Mouse (Mus musculus) forebrain, embryonic 13.5 days (tissue): Measurements from ENCODE around the gene 1700013G24Rik. TPM values are rescaled to one million over a fixed set of nuclear protein-coding genes. Genes with fewer than 3 reads are reported as not detected.

Experiments
- ATAC-seq: fragments of 200-750 bp; cut with Nextera tagmentation; 2 replicates; pipeline ENCODE4 v1.8.0; 2017
- H3K27ac ChIP-seq: fragments of 300-500 bp; sonication (generic); 2 replicates; pipeline ENCODE4 v1.5.1; 2015; ENCODE audit warnings: inconsistent platforms, mild to moderate bottlenecking, moderate library complexity
- H3K27me3 ChIP-seq: fragments of 300-500 bp; sonication (generic); 2 replicates; pipeline ENCODE4 v1.6.1; 2015; ENCODE audit warnings: mild to moderate bottlenecking, inconsistent platforms
- H3K36me3 ChIP-seq: fragments of 300-500 bp; sonication (generic); 2 replicates; pipeline ENCODE4 v1.6.1; 2015; ENCODE audit warnings: mild to moderate bottlenecking, inconsistent platforms; ENCODE audit not compliant: poor library complexity, severe bottlenecking
- H3K4me1 ChIP-seq: fragments of 300-500 bp; sonication (generic); 2 replicates; pipeline ENCODE4 v1.6.1; 2015; ENCODE audit warnings: inconsistent platforms
- H3K4me2 ChIP-seq: fragments of 300-500 bp; sonication (generic); 2 replicates; pipeline ENCODE4 v1.6.1; 2015; ENCODE audit warnings: inconsistent platforms, mild to moderate bottlenecking, moderate library complexity
- H3K4me3 ChIP-seq: fragments of 300-500 bp; sonication (generic); 2 replicates; pipeline ENCODE4 v1.5.1; 2015; ENCODE audit warnings: mild to moderate bottlenecking, inconsistent platforms
- H3K9ac ChIP-seq: fragments of 300-500 bp; sonication (generic); 2 replicates; pipeline ENCODE4 v1.6.1; 2015; ENCODE audit warnings: mild to moderate bottlenecking, inconsistent platforms
- H3K9me3 ChIP-seq: fragments of 300-500 bp; sonication (generic); replicated peaks from 2 replicates; pipeline ENCODE4 v1.6.1; 2016; ENCODE audit warnings: inconsistent platforms
- WGBS: fragments of 180-500 bp; shearing (Covaris S2); methylation state at CpG from one replicate; pipeline ENCODE4 v1.1.7; 2015; 5-methylcytosine and 5-hydroxymethylcytosine counted together
- polyA plus RNA-seq: library from polyadenylated mRNA; unstranded; fragments of >200 nt; fragmentation: Nextera tagmentation; extraction: Ambion mirVana; gene quantifications from 2 replicates; pipeline ENCODE4 v1.2.1, GENCODE M21; 2015

1700013G24Rik gene
- polyA plus RNA-seq, 1 experiment from 2014 or later = not detected

- H3K4me1 ChIP-seq = no peaks in the 10 kb centered on the region
- no peak overlapping the region for H3K4me3 ChIP-seq
- H3K27me3 ChIP-seq = no peaks in the 10 kb centered on the region
- H3K4me2 ChIP-seq = no peak overlapping the region
- H3K9ac ChIP-seq = no peak overlapping the region
- no peaks in the 10 kb centered on the region for H3K36me3 ChIP-seq
- no peak for ATAC-seq
- H3K27ac ChIP-seq = no peak overlapping the region
- 82% methylated on average over 5 of the region's 5 CpGs for WGBS
- H3K9me3 ChIP-seq = 0 out of 2 replicates have a peak, but pooled peaks cover 3% of the 10 kb centered on the region
Measured at GRCm38 (mm10) chr4:137458861-137459260, 5.8 kb downstream of the 1700013G24Rik start.

DNA sequence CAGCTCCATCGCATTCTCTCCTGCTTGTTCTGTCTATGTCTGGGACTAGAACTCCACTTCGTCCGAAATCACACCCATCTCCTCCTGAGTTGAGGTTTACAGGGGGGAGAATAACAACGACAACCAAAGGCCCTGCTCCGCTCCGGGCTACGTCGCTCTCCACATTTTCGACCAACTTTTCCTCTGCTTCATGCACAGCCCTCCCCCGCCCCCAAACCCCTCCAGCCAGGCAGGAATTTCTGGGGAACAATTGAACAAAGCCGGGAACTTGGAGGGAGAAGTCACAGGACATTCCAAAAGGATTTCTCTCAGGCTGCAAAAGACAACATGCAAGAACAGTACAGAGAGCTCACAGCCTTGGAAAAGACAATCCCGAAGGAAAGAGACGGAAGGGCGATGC lies 7.6 kb downstream of the 1700013G24Rik start:
- no peak overlapping the region for H3K27ac ChIP-seq
- H3K4me2 ChIP-seq = no peak overlapping the region
- 0 out of 2 replicates have a peak, but pooled peaks cover 3% of the 10 kb centered on the region for H3K9me3 ChIP-seq
- no peaks in the 10 kb centered on the region for H3K36me3 ChIP-seq
- H3K4me1 ChIP-seq = no peaks in the 10 kb centered on the region
- H3K4me3 ChIP-seq = no peak overlapping the region
- 61% methylated on average over 14 of the region's 14 CpGs for WGBS
- no peak overlapping the region for H3K9ac ChIP-seq
- no peaks in the 10 kb centered on the region for H3K27me3 ChIP-seq
- ATAC-seq = no peak

GRCm38 (mm10) chr4:137461217-137461616 lies 8.1 kb downstream of the 1700013G24Rik start:
- no peak for ATAC-seq
- Histone ChIP-seq H3K9me3 (0 out of 2 replicates have a peak, but pooled peaks cover 3% of the 10 kb centered on the region), H3K4me3 (no peak overlapping the region), H3K4me2 (no peak overlapping the region), H3K27me3 (no peaks in the 10 kb centered on the region), H3K36me3 (no peaks in the 10 kb centered on the region), H3K9ac (no peak overlapping the region), H3K27ac (no peak overlapping the region), H3K4me1 (no peaks in the 10 kb centered on the region)
- 79% methylated on average over 4 of the region's 4 CpGs for WGBS

DNA sequence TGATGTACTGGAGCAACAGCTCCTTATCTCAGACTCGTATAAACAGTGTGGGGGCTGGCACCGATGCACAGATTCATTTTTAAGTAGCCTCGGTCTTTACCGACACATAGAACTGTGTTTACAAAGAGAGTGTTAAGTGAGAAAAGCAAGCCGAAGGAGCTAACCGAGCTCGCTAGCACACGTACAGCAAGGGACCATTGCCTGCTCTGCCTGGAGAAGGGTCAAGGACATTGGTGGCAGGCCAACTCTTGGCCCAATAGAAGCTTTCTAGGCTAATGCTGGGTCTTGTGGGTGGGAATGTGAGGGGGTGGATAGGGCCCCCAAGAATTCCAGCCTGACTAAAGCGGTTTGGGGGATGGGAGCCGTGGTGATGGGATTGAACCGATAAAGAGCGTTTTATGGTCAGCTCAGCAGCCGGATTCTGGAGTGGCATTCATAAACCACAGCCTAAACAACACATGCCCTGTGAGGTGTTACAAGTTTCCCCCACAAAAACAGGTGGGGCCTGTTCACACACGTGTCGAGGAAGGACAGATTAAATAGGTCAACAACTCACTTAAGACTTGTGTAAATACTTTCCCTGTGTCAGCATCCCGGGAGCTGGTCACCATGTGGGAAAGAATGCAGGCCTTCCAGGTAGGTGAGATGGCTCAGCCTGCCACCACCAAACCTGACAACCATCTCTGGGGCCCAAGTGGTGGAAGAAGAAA lies 9.1 kb downstream of the 1700013G24Rik start:
- no peaks in the 10 kb centered on the region for H3K27me3 ChIP-seq
- no peak overlapping the region for H3K27ac ChIP-seq
- H3K4me1 ChIP-seq = 0 out of 2 replicates have a peak, but pooled peaks cover 2% of the 10 kb centered on the region
- no peak for ATAC-seq
- 0 out of 2 replicates have a peak, but pooled peaks cover 3% of the 10 kb centered on the region for H3K9me3 ChIP-seq
- 93% methylated on average over 16 of the region's 16 CpGs for WGBS
- no peak overlapping the region for H3K4me3 ChIP-seq
- H3K9ac ChIP-seq = no peak overlapping the region
- no peaks in the 10 kb centered on the region for H3K36me3 ChIP-seq
- no peak overlapping the region for H3K4me2 ChIP-seq

- Histone ChIP-seq H3K27me3 (no peaks in the 10 kb centered on the region; the same call in 1 of the 2 replicates), H3K9me3 (0 out of 2 replicates have a peak, but pooled peaks cover 3% of the 10 kb centered on the region), H3K27ac (no peak overlapping the region), H3K9ac (no peak overlapping the region), H3K4me2 (no peak overlapping the region), H3K4me1 (peaks cover 24% of the 10 kb centered on the region), H3K36me3 (no peaks in the 10 kb centered on the region), H3K4me3 (no peak overlapping the region)
- WGBS = 80% methylated on average over 13 of the region's 13 CpGs
- no peak for ATAC-seq
Measured at GRCm38 (mm10) chr4:137465125-137465787, 12.2 kb downstream of the 1700013G24Rik start.

DNA sequence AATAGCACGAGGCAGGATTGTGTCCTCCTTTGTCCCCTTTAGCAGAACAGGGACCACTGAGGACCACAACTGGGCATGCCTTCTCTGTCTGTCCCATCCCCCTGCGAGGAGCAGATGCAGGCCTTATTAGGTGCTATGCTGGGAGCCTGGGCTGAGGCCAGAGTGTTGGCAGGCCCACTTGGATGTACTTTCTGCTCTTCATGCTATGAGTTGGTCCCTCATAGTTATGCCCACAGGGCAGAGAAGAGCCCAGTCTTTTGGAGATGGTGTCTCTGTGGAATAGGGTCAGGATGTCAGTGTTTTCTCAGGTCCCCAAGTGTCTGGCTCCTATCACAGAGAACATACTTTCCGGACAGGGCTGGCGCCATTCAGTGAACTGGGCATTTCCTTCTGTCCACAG lies 13.9 kb downstream of the 1700013G24Rik start:
- WGBS = 76% methylated on average over 4 of the region's 4 CpGs

GRCm38 (mm10) chr4:137467525-137467924 lies 14.4 kb downstream of the 1700013G24Rik start:
- H3K4me3 ChIP-seq = no peak overlapping the region
- ATAC-seq = no peak
- H3K4me2 ChIP-seq = peak overlapping the region; percentile 95; the same call in 1 of the 2 replicates
- 88% methylated on average over 2 of the region's 2 CpGs for WGBS
- no peaks in the 10 kb centered on the region for H3K36me3 ChIP-seq
- H3K4me1 ChIP-seq = peaks cover 29% of the 10 kb centered on the region
- no peak overlapping the region for H3K9ac ChIP-seq
- no peaks in the 10 kb centered on the region; the same call in 1 of the 2 replicates for H3K27me3 ChIP-seq
- H3K27ac ChIP-seq = no peak overlapping the region
- H3K9me3 ChIP-seq = no peaks in the 10 kb centered on the region

More for the DNA sequence above, 13.9 kb downstream of the 1700013G24Rik start:
- Histone ChIP-seq H3K4me2 (no peak overlapping the region), H3K9ac (no peak overlapping the region), H3K9me3 (0 out of 2 replicates have a peak, but pooled peaks cover 1% of the 10 kb centered on the region), H3K36me3 (no peaks in the 10 kb centered on the region), H3K4me1 (peaks cover 29% of the 10 kb centered on the region), H3K27me3 (no peaks in the 10 kb centered on the region; the same call in 1 of the 2 replicates), H3K27ac (no peak overlapping the region; the same call in 1 of the 2 replicates), H3K4me3 (no peak overlapping the region)
- no peak for ATAC-seq

DNA sequence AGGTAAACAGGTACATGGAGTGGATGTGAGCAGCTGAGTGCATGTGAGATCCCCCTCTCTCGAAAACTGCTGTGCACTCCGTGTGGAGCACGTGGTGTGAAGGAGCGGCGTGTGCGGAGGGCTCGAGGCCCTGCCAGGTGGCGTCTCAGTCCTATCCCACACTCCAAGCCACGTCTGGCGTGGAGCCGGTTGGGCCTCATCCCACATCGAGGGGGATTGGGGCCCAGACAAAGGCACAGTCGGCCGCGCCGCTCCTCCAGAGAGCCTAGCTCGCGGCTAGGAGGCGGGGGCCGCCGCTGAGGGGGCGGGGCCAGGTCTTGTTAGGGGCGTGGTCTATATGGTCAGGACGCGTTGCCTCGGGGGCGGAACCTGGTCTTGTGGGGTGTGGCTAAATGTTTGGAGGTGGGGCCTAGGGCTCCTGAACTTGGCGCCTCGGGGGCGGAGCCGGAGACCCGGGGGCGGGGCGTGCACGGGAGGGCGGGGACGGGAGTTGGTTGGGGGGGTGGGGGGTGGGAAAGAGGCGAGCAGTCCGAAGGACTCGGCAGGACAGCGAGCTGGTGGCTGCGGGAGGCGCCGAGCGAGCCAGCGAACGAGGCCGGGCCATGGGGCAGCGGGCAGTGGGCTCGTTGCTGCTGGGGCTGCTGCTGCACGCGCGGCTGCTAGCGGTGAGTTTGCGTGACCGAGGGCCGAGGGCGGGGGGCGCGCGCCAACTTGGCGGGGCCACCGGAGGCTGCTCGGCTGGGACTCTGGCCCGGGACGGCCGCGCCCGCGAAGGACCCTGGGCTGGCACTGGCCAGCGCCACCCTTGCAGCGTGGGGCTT lies 15.4 kb downstream of the 1700013G24Rik start, which contains the start of gene Hspg2:
Gene Hspg2, plus strand, starts transcription at position 510 of the 821 bp plus-strand sequence.
- no peak within 1 kb of the TSS for H3K27ac ChIP-seq
- peak within 1 kb of the TSS; percentile 73 for H3K9ac ChIP-seq
- under 1% methylated on average over 59 of the region's 72 CpGs for WGBS
- no peaks in the 10 kb centered on the region for H3K36me3 ChIP-seq
- peak; percentile 92 for ATAC-seq
- peak within 1 kb of the TSS; percentile 59 for H3K4me3 ChIP-seq
- H3K9me3 ChIP-seq = no peaks in the 10 kb centered on the region
- H3K4me1 ChIP-seq = peaks cover 29% of the 10 kb centered on the region
- H3K27me3 ChIP-seq = no peaks in the 10 kb centered on the region; the same call in 1 of the 2 replicates
- H3K4me2 ChIP-seq = peak within 1 kb of the TSS; percentile 95

- H3K4me1 ChIP-seq = peaks cover 29% of the 10 kb centered on the region
- peak overlapping the region; percentile 59 for H3K4me3 ChIP-seq
- H3K9me3 ChIP-seq = no peaks in the 10 kb centered on the region
- no peak overlapping the region for H3K27ac ChIP-seq
- H3K9ac ChIP-seq = peak overlapping the region; percentile 73
- H3K36me3 ChIP-seq = no peaks in the 10 kb centered on the region
- 0 out of 2 replicates have a peak, but pooled peaks have one; percentile 19 for ATAC-seq
- no peaks in the 10 kb centered on the region; the same call in 1 of the 2 replicates for H3K27me3 ChIP-seq
- WGBS = 5% methylated on average over 20 of the region's 20 CpGs
- H3K4me2 ChIP-seq = peak overlapping the region; percentile 95
Measured at GRCm38 (mm10) chr4:137469081-137469844, 16.2 kb downstream of the 1700013G24Rik start.

- Histone ChIP-seq H3K4me1 (peaks cover 29% of the 10 kb centered on the region), H3K36me3 (no peaks in the 10 kb centered on the region), H3K4me3 (peak overlapping the region; percentile 59), H3K27me3 (no peaks in the 10 kb centered on the region; the same call in 1 of the 2 replicates), H3K4me2 (peak overlapping the region; percentile 95), H3K9ac (no peak overlapping the region; the same call in 1 of the 2 replicates), H3K27ac (no peak overlapping the region), H3K9me3 (no peaks in the 10 kb centered on the region)
- no peak for ATAC-seq
- WGBS = 31% methylated on average over 15 of the region's 15 CpGs
Measured at GRCm38 (mm10) chr4:137469845-137470692, 17.0 kb downstream of the 1700013G24Rik start.
